Mouse (Mus musculus) lung, postnatal 36 days (tissue): ENCODE measurements at regions not wholly inside any gene's neighbourhood (a gene's known extent, or its start where the extent isn't known, plus 50 kb on each side); places are given as distances from the start of the nearest gene placed in this dataset.

ENCODE experiments used
- DNase-seq: peaks from one replicate; pipeline ENCODE4 v3.0.0; 2022; ENCODE audit warnings: mixed read lengths

DNA sequence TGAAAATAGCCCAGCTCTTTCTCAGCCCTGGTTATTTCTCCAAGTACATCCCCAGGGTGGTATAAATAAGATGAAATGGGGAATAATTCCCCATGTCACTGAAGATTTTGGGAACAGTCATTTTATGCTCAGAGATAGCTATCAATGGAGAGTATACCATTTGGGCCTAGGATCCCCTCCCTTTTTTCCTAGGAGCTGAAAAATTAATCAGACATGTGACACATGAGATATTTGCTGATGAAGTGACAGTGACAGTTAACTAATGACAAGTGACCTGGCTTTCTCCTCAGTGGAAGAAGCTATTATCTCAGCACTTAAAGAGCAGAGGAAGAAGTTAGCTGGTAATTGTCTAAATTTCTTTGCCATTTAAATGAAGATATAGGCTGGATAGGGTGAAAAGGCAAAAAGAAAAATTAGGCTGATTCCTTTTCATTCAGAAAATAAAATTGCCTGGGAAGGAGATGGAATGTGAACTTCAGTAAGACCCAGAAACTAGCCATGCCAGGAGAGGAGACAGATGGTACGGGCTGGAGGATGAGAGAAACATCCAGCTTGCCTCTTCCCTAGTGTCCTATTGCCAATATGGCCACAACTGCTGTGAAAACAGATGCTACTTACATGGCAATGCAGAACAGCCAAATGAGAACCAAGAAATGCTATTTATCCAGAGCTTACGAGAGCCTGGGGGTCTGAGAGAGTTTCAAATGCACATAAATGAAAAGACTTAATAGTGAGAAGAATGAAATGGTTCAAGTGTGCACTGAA lies 376.1 kb upstream of the Gm11114 start:
- DNase-seq: no peak

DNA sequence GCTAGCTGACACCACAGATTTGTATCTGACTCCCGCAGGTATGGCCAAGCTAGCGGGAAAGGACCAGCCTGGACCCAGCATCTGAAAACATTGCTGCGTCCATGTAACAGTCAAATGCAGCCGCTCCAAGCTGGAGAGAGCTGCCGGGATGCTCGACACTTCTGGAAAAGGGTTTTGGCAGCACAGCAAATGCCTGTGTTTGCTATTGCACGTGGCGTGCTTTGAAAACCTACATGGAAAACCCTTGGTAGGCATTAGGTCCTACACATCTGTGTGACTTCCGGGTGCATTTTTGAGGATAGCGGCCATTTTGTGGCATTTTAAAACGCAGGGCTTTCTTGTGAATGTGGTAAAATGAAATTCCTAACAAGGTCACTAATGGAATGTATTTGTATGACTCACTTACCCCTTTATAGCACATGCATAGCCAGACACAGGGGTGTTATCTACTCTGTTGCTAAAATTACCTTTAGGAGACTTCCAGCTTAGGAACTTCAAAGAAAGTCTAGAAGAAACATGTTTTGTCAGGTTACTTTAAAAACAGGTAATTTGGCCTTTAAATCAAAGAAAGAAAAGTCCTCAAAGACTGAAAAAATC lies 345.9 kb upstream of the Gm11114 start:
- no peak for DNase-seq

DNA sequence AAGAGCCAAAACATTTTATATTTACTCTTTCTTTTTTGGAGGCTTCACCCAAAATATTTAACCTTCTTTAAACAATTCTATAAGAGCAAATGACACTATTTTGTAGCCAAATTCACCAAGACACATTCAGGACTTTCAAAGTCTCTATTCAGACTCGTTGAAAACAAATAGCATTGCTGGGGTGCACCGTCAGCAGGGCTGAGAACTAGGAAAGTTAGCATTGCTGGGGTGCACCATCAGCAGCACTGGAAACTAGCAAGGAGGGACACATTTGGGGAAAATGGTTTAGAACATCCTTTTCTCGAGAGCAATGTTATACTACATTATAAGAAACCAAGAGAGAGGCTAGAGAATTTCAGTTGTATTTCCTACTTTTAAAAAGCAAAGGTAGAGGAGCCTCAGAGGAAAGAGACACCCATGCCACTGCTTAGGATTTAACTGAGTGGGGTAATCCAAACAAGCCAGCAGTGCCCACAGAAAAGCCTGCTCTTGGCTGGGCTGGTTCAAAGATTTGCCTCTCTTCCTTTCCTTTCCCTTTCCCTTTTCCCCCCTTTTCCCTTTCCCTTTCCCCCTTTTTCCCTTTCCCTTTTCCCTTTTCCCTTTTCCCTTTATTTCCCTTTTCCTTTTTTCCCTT lies 342.5 kb upstream of the Gm11114 start:
- DNase-seq: no peak

GRCm38 (mm10) chr9:84977470-84977869 lies 335.1 kb upstream of the Gm11114 start:
- no peak for DNase-seq

DNA sequence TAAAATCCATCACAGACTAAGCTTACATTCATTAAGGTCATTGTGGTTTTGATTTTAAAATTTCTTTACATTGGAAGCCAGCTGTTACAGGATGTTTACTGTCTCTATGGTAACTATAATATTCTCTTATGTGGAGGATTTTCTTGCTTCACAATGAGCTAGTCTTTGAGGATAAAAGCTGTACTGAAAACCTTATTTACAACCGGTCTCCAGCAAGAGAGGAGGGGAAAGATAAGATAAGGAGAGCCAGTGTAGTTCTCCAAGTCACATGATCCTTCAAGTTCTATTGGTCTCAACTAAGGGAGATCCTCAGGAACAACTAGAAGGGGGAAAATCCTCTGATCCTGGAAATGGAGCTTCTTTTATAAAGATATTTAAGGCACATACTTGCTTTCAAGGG lies 309.2 kb upstream of the Gm11114 start:
- DNase-seq: no peak

- no peak for DNase-seq
Observed at GRCm38 (mm10) chr9:85011361-85011760, 301.2 kb upstream of the Gm11114 start.

- DNase-seq: no peak
Observed at GRCm38 (mm10) chr9:85048112-85048978, 264.2 kb upstream of the Gm11114 start.

DNA sequence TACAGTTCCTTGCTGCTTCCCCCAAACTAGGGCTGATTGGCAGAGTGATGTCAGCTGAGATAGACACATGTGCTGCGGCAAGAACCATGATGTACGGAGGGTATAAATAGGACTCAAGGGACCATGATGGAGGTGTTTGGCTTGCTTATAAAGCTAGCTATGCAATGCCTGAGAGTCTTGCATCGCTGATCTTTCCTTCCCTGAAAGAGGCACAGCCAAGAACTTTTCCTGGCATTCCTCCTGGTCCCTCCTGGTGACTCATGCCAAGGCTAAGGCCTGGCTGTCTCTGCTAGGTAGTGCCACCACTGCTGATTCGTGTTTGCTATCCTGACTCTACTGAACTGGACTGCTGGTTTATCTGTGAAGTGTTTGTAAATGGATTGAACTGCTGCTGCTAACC lies 260.0 kb upstream of the Gm11114 start:
- DNase-seq: no peak

DNA sequence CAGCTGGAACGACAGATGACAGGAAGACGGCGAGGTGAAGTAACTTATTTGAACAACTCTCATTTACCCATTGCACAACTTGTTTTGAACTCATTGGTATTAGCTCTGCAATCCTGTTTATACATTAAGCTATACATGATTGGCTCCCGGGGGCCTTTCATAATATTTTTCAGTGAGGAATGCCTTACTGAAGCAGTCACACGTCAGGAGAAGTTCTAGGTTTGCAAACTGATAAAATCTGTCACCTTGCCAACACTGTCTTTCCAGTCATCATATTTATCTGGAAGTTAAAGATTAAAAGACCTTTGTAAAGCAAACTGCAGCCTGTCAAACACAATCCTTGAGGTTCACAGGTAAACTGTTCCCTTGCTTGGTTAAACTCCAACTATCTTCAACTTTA lies 232.6 kb upstream of the Gm11114 start:
- DNase-seq: no peak

GRCm38 (mm10) chr9:85088556-85089338 lies 223.8 kb upstream of the Gm11114 start:
- DNase-seq: no peak

DNA sequence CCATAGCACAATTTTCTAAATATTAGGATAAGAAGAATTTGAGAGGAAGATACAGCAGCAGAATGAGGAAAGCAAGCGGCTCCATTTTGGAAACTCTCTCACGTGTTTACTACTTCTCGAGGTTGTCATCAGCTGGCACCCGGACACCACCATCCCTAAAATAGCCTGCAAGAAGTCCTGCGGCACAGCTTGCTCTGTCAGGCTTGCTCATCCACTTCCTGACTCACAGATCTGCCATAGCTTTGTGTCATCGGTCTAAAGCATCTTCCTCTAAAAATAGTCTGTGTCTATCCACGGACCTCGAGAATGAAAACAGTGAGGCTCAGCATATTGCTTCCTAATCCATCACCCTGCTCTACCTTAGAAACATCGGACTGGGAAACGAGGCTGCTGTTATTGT lies 222.3 kb upstream of the Gm11114 start:
- no peak for DNase-seq

DNA sequence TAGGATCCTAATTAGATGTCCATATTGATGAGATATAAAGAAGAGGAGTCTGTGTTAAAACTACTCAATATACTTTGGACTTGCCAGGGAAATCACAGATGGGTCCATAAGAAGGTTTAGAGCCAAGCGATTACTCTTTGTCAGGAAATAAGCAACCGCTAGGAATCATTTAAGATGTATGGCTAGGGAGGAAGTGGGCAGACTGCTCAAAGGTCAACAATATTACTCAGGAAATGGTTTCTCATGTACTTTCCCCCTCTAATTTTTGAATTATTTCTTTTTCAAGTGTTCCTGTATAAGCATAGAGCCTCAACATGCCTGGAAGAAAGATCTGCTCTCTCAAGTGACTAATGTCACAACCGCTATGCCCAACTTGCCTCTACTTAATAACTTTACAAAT lies 217.3 kb upstream of the Gm11114 start:
- DNase-seq: no peak

GRCm38 (mm10) chr9:85096520-85096919 lies 216.1 kb upstream of the Gm11114 start:
- DNase-seq: no peak

- no peak for DNase-seq
Observed at GRCm38 (mm10) chr9:85112928-85113327, 199.6 kb upstream of the Gm11114 start.

- DNase-seq: no peak
Observed at GRCm38 (mm10) chr9:85114234-85114633, 198.3 kb upstream of the Gm11114 start.

GRCm38 (mm10) chr9:85120061-85120460 lies 192.5 kb upstream of the Gm11114 start:
- no peak for DNase-seq

DNA sequence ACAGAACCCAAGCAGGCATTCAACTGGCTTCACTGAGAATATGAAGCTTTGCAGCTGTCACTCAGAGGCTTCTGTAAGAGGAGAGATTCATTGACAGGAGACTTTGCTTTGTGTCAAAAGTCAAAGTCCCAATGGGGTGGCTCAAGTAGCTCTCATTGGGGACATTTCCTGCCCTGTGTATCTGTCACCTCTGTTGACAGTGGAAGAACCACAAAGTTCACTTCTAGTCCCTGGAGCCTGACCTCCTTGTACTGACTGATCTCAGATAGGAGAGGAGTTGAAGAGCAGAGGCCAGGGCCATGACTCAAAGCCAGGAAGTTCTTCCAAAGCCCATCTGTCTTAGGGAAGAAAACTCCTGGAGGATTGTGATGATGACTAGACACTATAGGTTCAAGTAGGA lies 191.5 kb upstream of the Gm11114 start:
- no peak for DNase-seq

DNA sequence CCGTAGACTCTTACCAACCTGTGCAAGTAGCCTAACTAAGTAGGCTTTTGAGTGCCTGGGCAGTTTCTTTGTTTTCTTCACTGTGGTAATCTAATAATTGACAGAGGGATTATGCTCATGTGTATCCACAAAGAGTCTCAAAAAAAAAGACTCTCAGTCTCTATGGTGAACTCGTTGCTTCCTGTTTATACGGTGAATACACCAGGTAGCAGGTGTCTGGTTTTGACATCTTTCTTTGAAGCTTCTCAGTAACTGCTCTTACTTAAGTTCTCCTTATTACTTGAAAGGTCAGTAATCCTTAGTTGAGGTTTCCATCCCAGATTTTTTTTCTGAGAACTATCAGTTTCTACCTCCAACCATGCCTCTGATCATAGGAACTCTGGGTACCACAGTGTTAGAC lies 188.9 kb upstream of the Gm11114 start:
- DNase-seq: no peak

DNA sequence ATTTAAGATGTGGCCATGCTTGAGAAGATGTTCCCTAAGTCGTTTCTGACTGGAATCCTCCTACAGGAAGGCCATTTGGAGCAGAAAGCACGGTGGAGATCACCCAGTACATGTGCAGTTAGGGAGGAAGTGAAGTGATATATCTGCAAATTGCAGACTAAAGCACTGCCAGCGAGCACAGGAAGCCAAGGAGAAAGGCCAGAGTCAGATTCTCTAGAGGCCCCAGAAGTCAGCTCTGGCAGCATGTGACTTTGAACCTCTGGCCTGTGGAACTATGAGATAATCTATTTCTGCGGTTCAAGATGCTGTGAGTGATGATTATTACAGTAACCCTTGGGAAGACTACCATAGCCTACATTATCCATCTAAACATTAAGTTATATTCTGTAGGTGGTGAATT lies 186.8 kb upstream of the Gm11114 start:
- no peak for DNase-seq

DNA sequence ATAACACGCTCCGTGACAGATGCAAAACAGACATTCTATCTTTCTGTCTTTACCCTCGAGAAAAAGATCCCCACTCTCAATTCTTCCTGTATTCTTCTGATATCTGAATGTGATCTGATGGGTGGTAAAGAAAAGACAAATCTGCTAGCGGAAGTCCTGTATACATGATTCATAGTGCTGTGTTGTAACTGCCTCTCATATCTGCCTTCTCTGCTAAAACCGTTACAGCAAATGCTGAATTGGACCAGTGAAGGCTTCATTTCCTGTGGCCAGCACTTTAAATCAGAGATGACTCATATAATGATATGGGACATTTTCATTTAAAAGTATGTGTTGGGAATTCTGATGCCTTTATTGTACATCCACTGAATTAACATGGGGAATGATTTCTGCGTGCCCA lies 186.0 kb upstream of the Gm11114 start:
- no peak for DNase-seq

GRCm38 (mm10) chr9:85127107-85127506 lies 185.5 kb upstream of the Gm11114 start:
- DNase-seq: peak; percentile 14

DNA sequence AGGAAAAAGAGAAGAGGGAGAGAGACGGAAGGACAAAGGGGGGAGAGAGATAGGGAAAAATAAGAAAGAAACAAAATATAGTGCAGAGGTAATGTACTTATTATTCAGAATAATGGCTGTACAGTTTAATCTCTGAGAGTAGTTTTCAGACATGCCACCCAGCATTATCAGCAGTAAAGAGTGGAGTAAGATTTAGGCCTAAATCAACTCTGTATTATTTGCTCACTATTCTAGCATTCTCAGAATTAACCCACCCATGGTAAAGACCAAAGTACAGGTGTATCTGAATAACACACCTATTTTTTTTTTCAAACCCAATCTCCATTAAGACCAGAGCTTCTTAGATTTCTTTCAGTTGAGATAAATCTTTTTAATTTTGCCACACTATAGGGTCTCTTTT lies 177.7 kb upstream of the Gm11114 start:
- DNase-seq: no peak
